Mouse (Mus musculus): ENCODE results near the gene Cul1.

The Cul1 gene

GRCm38 (mm10) chr6:47472444-47472843 lies 19.2 kb downstream of the Cul1 start:
- CTCF ChIA-PET = no interaction called here

DNA sequence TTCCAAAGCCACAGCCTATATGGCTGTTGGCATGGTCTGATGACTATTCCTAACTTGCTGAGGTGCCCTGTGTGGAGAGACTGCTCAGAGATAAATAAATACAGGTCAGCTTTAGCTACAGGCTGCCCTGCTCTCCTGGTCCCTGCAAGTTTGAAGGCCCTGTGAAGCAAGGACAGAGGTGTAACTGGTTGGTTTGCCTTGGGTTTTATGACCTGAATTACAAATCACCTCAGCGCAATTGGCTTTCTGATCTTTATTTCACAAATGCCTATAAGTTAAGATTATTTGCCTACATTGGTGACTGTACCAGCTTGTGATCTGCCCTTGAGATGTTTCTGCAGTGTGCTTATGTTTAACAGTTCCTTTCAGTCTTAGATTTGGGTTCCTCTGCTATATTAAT lies 28.8 kb downstream of the Cul1 start:
- CTCF ChIA-PET = no interaction called here

DNA sequence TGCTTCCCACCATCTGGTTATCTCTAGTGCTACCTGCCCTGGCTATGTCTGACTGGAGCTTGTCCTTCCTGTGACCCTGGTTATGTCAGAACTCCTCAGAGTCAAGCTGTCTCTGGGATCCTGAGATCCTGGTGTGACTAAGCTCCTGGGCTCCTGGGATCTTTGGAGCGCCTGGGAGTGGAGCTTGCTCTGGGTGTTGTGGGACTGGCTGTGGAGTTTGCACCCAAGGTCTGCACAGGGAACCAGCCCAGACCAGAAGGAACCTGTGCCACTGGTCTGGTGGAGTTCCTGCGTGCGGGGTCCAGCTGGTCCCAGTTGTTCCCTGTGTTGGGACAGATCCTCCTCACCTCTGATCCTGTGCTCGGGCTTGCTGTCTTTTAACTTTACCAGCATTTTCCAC lies 41.4 kb downstream of the Cul1 start:
- CTCF ChIA-PET = interaction anchor here (0.6 kb wide), 1 partner anchor 420 kb away, joined by 9 read pairs; no protein-coding TSS in a partner anchor

DNA sequence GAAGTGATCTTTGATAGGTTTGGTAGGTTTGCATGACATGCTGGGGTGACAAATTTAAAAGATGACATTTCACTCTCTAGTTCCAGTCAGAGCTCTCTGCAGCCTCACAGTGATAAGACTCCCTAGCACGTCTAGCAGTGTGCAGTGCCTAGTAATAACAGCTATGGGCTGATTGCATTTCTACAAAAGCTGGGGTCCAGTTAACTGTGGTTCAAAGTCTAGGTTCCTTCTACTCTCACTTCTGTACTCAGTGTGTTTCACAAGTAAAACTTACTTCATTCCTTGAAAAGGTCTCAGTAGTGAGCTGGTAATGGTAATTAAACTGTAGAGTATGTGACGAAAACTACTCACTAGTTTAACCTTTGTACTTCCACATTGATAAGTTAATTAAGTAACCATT lies 66.8 kb downstream of the Cul1 start:
- CTCF ChIA-PET = no interaction called here

DNA sequence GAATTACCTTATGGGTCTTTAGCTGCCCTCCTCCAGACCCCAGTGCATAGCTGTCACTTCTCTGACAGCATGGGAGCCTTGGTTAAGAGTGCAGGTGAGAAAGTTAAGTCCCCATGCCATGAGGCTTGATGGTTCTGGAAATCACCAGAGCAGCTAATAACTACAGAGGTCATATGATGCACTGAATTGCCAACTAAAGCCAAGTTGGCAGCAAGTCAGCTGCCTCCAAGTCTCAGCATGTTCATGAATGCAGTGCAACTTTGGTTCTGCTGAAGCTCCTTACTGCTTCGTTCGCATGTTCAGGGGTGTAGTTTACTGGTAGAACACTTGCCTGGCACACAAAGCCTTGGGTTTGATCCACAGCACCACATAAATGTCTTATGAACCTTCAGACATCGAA lies 69.2 kb downstream of the Cul1 start:
- CTCF ChIA-PET = no interaction called here

DNA sequence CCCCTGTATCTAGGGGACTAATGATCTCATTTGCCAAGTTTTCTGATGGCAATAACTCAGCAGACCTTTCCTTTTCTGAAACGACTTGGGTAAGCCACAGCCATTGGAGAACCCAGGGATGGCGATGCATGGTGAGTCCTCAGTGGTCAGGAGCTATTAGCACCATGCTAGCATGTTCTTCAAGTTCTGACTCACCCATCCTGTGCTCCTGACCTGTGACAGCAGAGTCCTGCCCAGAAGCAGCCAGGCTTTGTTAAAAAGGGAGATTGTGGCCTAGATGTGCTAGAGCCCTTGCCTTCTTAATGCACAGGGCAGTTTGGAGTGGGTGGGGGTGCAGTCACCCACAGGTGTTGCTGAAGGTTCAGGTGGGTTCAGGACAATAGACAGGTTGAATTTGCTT lies 71.8 kb downstream of the Cul1 start:
- CTCF ChIA-PET = no interaction called here

- CTCF ChIA-PET = no interaction called here
Measured at GRCm38 (mm10) chr6:47526446-47526845, 73.2 kb downstream of the Cul1 start.

GRCm38 (mm10) chr6:47527129-47527528 lies 73.9 kb downstream of the Cul1 start:
- CTCF ChIA-PET = no interaction called here

DNA sequence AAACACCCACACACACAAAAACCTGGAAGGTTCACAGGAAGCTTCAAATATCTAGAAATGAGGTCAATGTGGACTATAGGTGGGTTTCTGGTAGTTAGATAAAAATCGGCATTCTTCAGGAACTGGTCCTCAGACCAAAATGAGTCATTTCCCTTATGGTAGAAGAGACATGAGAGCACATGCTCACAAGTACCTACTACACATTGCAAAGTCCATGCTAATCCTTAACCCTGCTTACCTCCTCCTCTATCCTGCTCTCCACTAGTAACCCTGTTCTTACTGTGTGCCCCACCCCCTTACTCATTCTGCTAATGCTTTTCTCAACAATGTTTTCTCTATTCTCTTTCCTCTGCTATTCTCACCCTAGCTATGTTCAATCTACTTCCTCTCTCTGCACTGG lies 74.5 kb downstream of the Cul1 start:
- CTCF ChIA-PET = interaction anchor here (0.6 kb wide), 1 partner anchor 15 kb away, joined by 4 read pairs; no protein-coding TSS in a partner anchor

GRCm38 (mm10) chr6:47532547-47532946 lies 79.3 kb downstream of the Cul1 start:
- CTCF ChIA-PET = no interaction called here

DNA sequence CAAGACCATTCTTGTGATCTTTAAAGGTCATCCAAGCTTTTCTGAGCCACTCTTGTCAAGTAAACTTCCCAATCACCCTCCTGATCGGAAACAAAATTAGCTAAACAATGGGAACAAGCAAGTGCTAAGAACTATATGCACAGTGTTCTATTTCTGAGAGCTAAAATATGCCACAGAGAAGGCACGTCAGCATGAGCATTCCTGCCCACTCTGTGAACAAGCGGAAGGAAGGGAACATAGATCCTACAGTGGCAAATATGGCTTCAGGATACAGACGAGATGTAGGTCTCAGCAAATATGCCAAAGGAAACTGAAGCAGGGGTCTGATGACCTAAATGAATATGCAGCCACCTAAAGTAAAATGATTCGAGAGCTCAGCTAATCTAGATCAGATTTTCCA lies 82.1 kb downstream of the Cul1 start:
- CTCF ChIA-PET = no interaction called here

DNA sequence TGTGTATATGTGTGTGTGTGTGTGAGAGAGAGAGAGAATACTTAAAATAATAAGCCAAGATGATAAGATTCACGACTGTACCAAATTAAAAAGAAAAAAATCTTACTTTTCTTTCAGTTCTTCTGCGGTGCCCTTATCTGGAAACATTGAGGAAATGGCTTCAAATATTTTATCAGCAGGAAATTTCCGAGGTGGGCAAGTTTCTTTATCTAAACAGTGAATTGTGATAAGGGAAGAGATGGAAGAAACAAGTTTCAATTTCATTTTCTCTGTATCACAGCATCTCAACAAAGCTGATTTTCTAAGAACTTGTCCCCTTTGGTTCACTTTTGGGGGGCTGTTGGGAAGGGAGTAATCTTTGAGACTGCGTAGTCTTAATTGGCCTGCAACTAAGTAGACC lies 99.1 kb downstream of the Cul1 start:
- CTCF ChIA-PET = no interaction called here

DNA sequence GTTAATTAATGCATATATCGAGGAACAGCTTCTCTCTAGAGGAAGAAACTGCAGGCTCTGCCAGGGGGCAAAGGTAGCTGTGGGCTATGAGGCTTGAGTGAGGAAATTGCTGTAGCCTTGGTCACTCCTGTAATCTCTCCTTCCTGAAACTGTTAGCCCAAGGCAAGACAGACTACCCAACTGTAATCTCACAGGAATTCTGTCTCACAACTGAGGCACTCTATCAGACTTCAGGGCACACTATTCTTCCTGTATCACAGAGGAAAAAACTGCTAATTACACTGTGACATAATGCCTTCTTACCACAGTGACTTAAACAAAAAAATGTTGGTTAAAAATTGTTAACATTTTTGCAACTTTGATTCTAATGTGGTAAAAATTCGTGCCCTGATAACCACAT lies 106.1 kb downstream of the Cul1 start:
- CTCF ChIA-PET = interaction anchor here (0.6 kb wide), 1 partner anchor 9 kb away, joined by 5 read pairs; no protein-coding TSS in a partner anchor

DNA sequence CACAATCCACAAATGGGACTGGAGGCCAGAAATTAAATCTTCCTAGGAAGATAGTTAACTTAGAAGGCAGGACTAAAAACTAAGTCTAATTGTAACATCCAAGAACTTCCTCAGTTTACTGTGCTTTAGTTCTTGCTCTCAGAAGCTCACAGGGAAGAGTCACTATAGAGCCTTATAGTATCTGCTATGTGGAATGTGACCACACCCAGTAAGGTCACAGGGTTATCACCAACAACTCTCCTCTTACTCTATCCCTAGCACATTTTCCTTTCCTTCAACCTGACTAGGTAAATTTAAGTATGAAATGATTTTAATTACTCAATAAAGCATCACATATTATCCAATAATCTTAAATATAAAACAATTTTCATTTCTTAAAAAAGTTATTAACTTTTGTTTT lies 107.2 kb downstream of the Cul1 start:
- CTCF ChIA-PET = no interaction called here

- CTCF ChIA-PET = interaction anchor here (0.5 kb wide), 1 partner anchor 13 kb away, joined by 4 read pairs; no protein-coding TSS in a partner anchor
Measured at GRCm38 (mm10) chr6:47560846-47561245, 107.6 kb downstream of the Cul1 start.

GRCm38 (mm10) chr6:47561426-47561825 lies 108.2 kb downstream of the Cul1 start:
- CTCF ChIA-PET = interaction anchor here (0.5 kb wide), 1 partner anchor 12 kb away, joined by 4 read pairs; no protein-coding TSS in a partner anchor

GRCm38 (mm10) chr6:47565326-47566035 lies 112.3 kb downstream of the Cul1 start:
- CTCF ChIA-PET = no interaction called here

DNA sequence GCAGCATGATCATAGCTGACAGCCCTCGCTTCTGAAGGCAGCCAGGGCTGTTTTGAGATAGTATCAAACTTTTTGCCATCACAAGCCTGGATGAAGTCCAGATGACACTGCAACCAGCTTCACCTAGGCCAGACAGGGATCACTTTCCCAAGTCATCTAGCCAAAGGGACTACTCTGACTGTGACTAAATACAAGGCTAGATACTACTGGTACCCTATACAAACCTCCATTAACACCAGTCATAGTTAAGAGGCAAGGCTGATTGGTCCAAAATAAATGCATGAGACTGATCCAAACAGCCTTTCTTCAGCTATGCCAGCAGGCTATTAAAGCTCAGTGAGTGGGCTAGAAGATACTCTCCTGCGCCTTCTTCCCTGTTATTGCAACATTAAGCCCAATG lies 119.7 kb downstream of the Cul1 start:
- CTCF ChIA-PET = no interaction called here

Data from spleen, embryonic (tissue).